Comparison of ENCODE assay signal across 8 mouse cellular contexts in genomic region chr7:127213485-127213884, GRCm38 (mm10). TPM values are rescaled to one million over a fixed set of nuclear protein-coding genes. Genes with fewer than 3 reads are reported as not detected.
A peak's percentile ranks its signal among the peaks of the same experiment; 100 is the strongest.
DNase-seq lines count a peak whose midpoint lies in the region; ATAC-seq and TF ChIP-seq lines count a peak whose summit lies in the region.

No protein-coding gene starts in this region.

- no peak overlapping the region for H3K4me2 ChIP-seq in midbrain, embryonic 14.5 days (ENCODE audit: low read length)
- H3K4me2 ChIP-seq in midbrain, embryonic 15.5 days, result no peak overlapping the region
- no peak overlapping the region for H3K4me2 ChIP-seq in forebrain, embryonic 15.5 days (replicated peaks)

- no peak overlapping the region for H3K27ac ChIP-seq in cerebellum, adult 2 months (ENCODE audit: insufficient read depth, low read length)
- no peak overlapping the region for H3K27ac ChIP-seq in midbrain, embryonic 14.5 days (replicated peaks; ENCODE audit: low read depth, low read length)
- no peak overlapping the region for H3K27ac ChIP-seq in midbrain, embryonic 15.5 days
- H3K27ac ChIP-seq in embryonic facial prominence, embryonic 10.5 days (replicated peaks), result no peak overlapping the region
- no peak overlapping the region for H3K27ac ChIP-seq in small intestine, adult 2 months (ENCODE audit: insufficient read depth, low read depth, low read length)
- H3K27ac ChIP-seq in forebrain, embryonic 15.5 days (replicated peaks), result no peak overlapping the region

- WGBS in cerebellum, adult 2 months, result 29% methylated on average over 7 of the region's 7 CpGs
- WGBS in midbrain, embryonic 14.5 days, result 37% methylated on average over 7 of the region's 7 CpGs
- WGBS in midbrain, embryonic 15.5 days, result 42% methylated on average over 7 of the region's 7 CpGs
- 35% methylated on average over 7 of the region's 7 CpGs for WGBS in embryonic facial prominence, embryonic 10.5 days
- 50% methylated on average over 7 of the region's 7 CpGs for WGBS in small intestine, adult 2 months
- 34% methylated on average over 7 of the region's 7 CpGs for WGBS in forebrain, embryonic 15.5 days

- H3K36me3 ChIP-seq in midbrain, embryonic 14.5 days (ENCODE audit: control insufficient read depth, insufficient read depth, low read length), result no peaks in the 10 kb centered on the region
- no peaks in the 10 kb centered on the region for H3K36me3 ChIP-seq in midbrain, embryonic 15.5 days (replicated peaks)
- no peaks in the 10 kb centered on the region for H3K36me3 ChIP-seq in embryonic facial prominence, embryonic 10.5 days (replicated peaks)
- H3K36me3 ChIP-seq in small intestine, adult 2 months (ENCODE audit: control insufficient read depth, insufficient read depth, low read length), result no peaks in the 10 kb centered on the region
- no peaks in the 10 kb centered on the region for H3K36me3 ChIP-seq in forebrain, embryonic 15.5 days

- ATAC-seq in midbrain, embryonic 14.5 days (ENCODE audit: low FRiP score, low TSS enrichment), result no peak
- no peak for ATAC-seq in midbrain, embryonic 15.5 days (replicated peaks)
- ATAC-seq in forebrain, embryonic 15.5 days (replicated peaks), result no peak

- no peak overlapping the region for H3K9ac ChIP-seq in midbrain, embryonic 14.5 days (replicated peaks; ENCODE audit: low read length)
- H3K9ac ChIP-seq in midbrain, embryonic 15.5 days, result no peak overlapping the region
- H3K9ac ChIP-seq in forebrain, embryonic 15.5 days (replicated peaks), result no peak overlapping the region

- no peak for TF ChIP-seq POLR2A in cerebellum, adult 2 months (IDR thresholded peaks at IDR 0.05; ENCODE audit: borderline replicate concordance, insufficient read depth, low read length)
- TF ChIP-seq POLR2A in small intestine, adult 2 months (IDR thresholded peaks at IDR 0.05; ENCODE audit: low read depth, low read length), result no peak

- peak in 1 of 2 experiments; percentile 53 for DNase-seq in cerebellum, adult 2 months
- no peak for DNase-seq in cerebellum, postnatal 4 days (ENCODE audit: low spot score in 2 of 2)
- peak; percentile 65 for DNase-seq in midbrain, embryonic 14.5 days
- DNase-seq in embryonic facial prominence, embryonic 10.5 days (ENCODE audit: low spot score), result peak; percentile 30
- DNase-seq in ovary, postnatal 36 days (ENCODE audit: low spot score), result no peak

- peak; percentile 61; the same call in 1 of the 2 replicates for TF ChIP-seq CTCF in cerebellum, adult 2 months (IDR thresholded peaks at IDR 0.05; ENCODE audit: borderline replicate concordance, insufficient read depth, low read depth, low read length)
- TF ChIP-seq CTCF in small intestine, adult 2 months (IDR thresholded peaks at IDR 0.05; ENCODE audit: extremely low read depth, insufficient read length, insufficient replicate concordance, low read depth, low read length), result peak; percentile 59; the same call in 1 of the 2 replicates

- H3K4me3 ChIP-seq in cerebellum, adult 2 months (replicated peaks; ENCODE audit: insufficient read depth, low read depth, low read length), result no peak overlapping the region
- no peak overlapping the region for H3K4me3 ChIP-seq in midbrain, embryonic 14.5 days (replicated peaks; ENCODE audit: low read depth, low read length)
- no peak overlapping the region for H3K4me3 ChIP-seq in midbrain, embryonic 15.5 days
- no peak overlapping the region for H3K4me3 ChIP-seq in embryonic facial prominence, embryonic 10.5 days
- no peak overlapping the region for H3K4me3 ChIP-seq in small intestine, adult 2 months (ENCODE audit: low read depth, low read length)
- no peak overlapping the region for H3K4me3 ChIP-seq in forebrain, embryonic 15.5 days

- H3K9me3 ChIP-seq in midbrain, embryonic 14.5 days (ENCODE audit: control insufficient read depth, low read length), result no peaks in the 10 kb centered on the region
- H3K9me3 ChIP-seq in midbrain, embryonic 15.5 days, result no peaks in the 10 kb centered on the region
- no peaks in the 10 kb centered on the region for H3K9me3 ChIP-seq in embryonic facial prominence, embryonic 10.5 days
- no peaks in the 10 kb centered on the region for H3K9me3 ChIP-seq in forebrain, embryonic 15.5 days

- H3K27me3 ChIP-seq in cerebellum, adult 2 months (ENCODE audit: control insufficient read depth, insufficient read depth, low read length), result no peaks in the 10 kb centered on the region
- H3K27me3 ChIP-seq in midbrain, embryonic 14.5 days (ENCODE audit: control insufficient read depth, insufficient read depth, low read length), result no peaks in the 10 kb centered on the region; the same call in 1 of the 2 replicates
- 0 out of 2 replicates have a peak, but pooled peaks cover 4% of the 10 kb centered on the region for H3K27me3 ChIP-seq in midbrain, embryonic 15.5 days (replicated peaks)
- H3K27me3 ChIP-seq in embryonic facial prominence, embryonic 10.5 days (replicated peaks; ENCODE audit: low read depth, poor library complexity, severe bottlenecking), result peaks cover 28% of the 10 kb centered on the region
- H3K27me3 ChIP-seq in small intestine, adult 2 months (ENCODE audit: control insufficient read depth, insufficient read depth, low read length), result no peaks in the 10 kb centered on the region
- H3K27me3 ChIP-seq in forebrain, embryonic 15.5 days, result no peaks in the 10 kb centered on the region

- no peaks in the 10 kb centered on the region for H3K4me1 ChIP-seq in cerebellum, adult 2 months (ENCODE audit: control insufficient read depth, insufficient read depth, low read length)
- peaks cover 8% of the 10 kb centered on the region for H3K4me1 ChIP-seq in midbrain, embryonic 14.5 days (ENCODE audit: control insufficient read depth, insufficient read depth, low read length)
- H3K4me1 ChIP-seq in midbrain, embryonic 15.5 days, result peaks cover 16% of the 10 kb centered on the region
- peaks cover 34% of the 10 kb centered on the region for H3K4me1 ChIP-seq in embryonic facial prominence, embryonic 10.5 days
- peaks cover 2% of the 10 kb centered on the region; the same call in 1 of the 2 replicates for H3K4me1 ChIP-seq in small intestine, adult 2 months (ENCODE audit: control insufficient read depth, insufficient read depth, insufficient read length, low read length)
- H3K4me1 ChIP-seq in forebrain, embryonic 15.5 days, result peaks cover 11% of the 10 kb centered on the region

RNA-seq across cellular contexts. Expression of gene Mylpf, which starts 4.8 kb away (rescaled TPM):
- polyA plus RNA-seq in cerebellum, adult 2 months (2012; rRNA removed), result 1.6 and 3.0 TPM in 2 replicates
- polyA plus RNA-seq in midbrain, embryonic 14.5 days (2014; fragmentation: Nextera tagmentation; extraction: Ambion mirVana), result 4.3 and 4.5 TPM in 2 replicates
- polyA plus RNA-seq in midbrain, embryonic 15.5 days (2015; fragmentation: Nextera tagmentation; extraction: Ambion mirVana), result 3.9 and 5.0 TPM in 2 replicates
- polyA plus RNA-seq in embryonic facial prominence, embryonic 10.5 days (2016; fragmentation: Nextera tagmentation; extraction: Ambion mirVana), result 9.3 and 10.7 TPM in 2 replicates
- 0.74 and 1.3 TPM in 2 replicates for polyA plus RNA-seq in small intestine, adult 2 months (2012; rRNA removed)
- 6.1 and 6.3 TPM in 2 replicates for polyA plus RNA-seq in forebrain, embryonic 15.5 days (2015; fragmentation: Nextera tagmentation; extraction: Ambion mirVana)

RNA-seq across cellular contexts. Expression of gene Tbc1d10b, which starts 5.2 kb away (rescaled TPM):
- polyA plus RNA-seq in cerebellum, adult 2 months (2012; rRNA removed), result 72.4 and 83.9 TPM in 2 replicates
- 24.6 and 27.6 TPM in 2 replicates for polyA plus RNA-seq in midbrain, embryonic 14.5 days (2014; fragmentation: Nextera tagmentation; extraction: Ambion mirVana)
- polyA plus RNA-seq in midbrain, embryonic 15.5 days (2015; fragmentation: Nextera tagmentation; extraction: Ambion mirVana), result 39.6 and 44.8 TPM in 2 replicates
- polyA plus RNA-seq in embryonic facial prominence, embryonic 10.5 days (2016; fragmentation: Nextera tagmentation; extraction: Ambion mirVana), result 31.3 and 34.4 TPM in 2 replicates
- polyA plus RNA-seq in small intestine, adult 2 months (2012; rRNA removed), result 17.5 and 44.1 TPM in 2 replicates
- 33.6 and 35.1 TPM in 2 replicates for polyA plus RNA-seq in forebrain, embryonic 15.5 days (2015; fragmentation: Nextera tagmentation; extraction: Ambion mirVana)

RNA-seq across cellular contexts. Expression of gene Cd2bp2, which starts 17.6 kb away (rescaled TPM):
- 101 and 103 TPM in 2 replicates for polyA plus RNA-seq in cerebellum, adult 2 months (2012; rRNA removed)
- polyA plus RNA-seq in midbrain, embryonic 14.5 days (2014; fragmentation: Nextera tagmentation; extraction: Ambion mirVana), result 59.5 and 81.1 TPM in 2 replicates
- 82.1 and 82.6 TPM in 2 replicates for polyA plus RNA-seq in midbrain, embryonic 15.5 days (2015; fragmentation: Nextera tagmentation; extraction: Ambion mirVana)
- 89.9 and 93.4 TPM in 2 replicates for polyA plus RNA-seq in embryonic facial prominence, embryonic 10.5 days (2016; fragmentation: Nextera tagmentation; extraction: Ambion mirVana)
- 7.6 and 13.9 TPM in 2 replicates for polyA plus RNA-seq in small intestine, adult 2 months (2012; rRNA removed)
- polyA plus RNA-seq in forebrain, embryonic 15.5 days (2015; fragmentation: Nextera tagmentation; extraction: Ambion mirVana), result 86.7 and 91.5 TPM in 2 replicates

RNA-seq across cellular contexts. Expression of gene Zfp553, which starts 19.4 kb away (rescaled TPM):
- polyA plus RNA-seq in cerebellum, adult 2 months (2012; rRNA removed), result 16.6 and 17.6 TPM in 2 replicates
- polyA plus RNA-seq in midbrain, embryonic 14.5 days (2014; fragmentation: Nextera tagmentation; extraction: Ambion mirVana), result 31.9 and 39.7 TPM in 2 replicates
- 63.7 and 64.1 TPM in 2 replicates for polyA plus RNA-seq in midbrain, embryonic 15.5 days (2015; fragmentation: Nextera tagmentation; extraction: Ambion mirVana)
- 73.5 and 75.8 TPM in 2 replicates for polyA plus RNA-seq in embryonic facial prominence, embryonic 10.5 days (2016; fragmentation: Nextera tagmentation; extraction: Ambion mirVana)
- 4.9 and 8.1 TPM in 2 replicates for polyA plus RNA-seq in small intestine, adult 2 months (2012; rRNA removed)
- polyA plus RNA-seq in forebrain, embryonic 15.5 days (2015; fragmentation: Nextera tagmentation; extraction: Ambion mirVana), result 70.7 and 71.5 TPM in 2 replicates

RNA-seq across cellular contexts. Expression of gene Sept1, which starts 19.4 kb away (rescaled TPM):
- 11.3 and 12.5 TPM in 2 replicates for polyA plus RNA-seq in cerebellum, adult 2 months (2012; rRNA removed)
- polyA plus RNA-seq in midbrain, embryonic 14.5 days (2014; fragmentation: Nextera tagmentation; extraction: Ambion mirVana), result 11.6 and 13.6 TPM in 2 replicates
- 17.0 and 18.2 TPM in 2 replicates for polyA plus RNA-seq in midbrain, embryonic 15.5 days (2015; fragmentation: Nextera tagmentation; extraction: Ambion mirVana)
- polyA plus RNA-seq in embryonic facial prominence, embryonic 10.5 days (2016; fragmentation: Nextera tagmentation; extraction: Ambion mirVana), result 27.3 and 30.0 TPM in 2 replicates
- polyA plus RNA-seq in small intestine, adult 2 months (2012; rRNA removed), result 14.3 and 34.1 TPM in 2 replicates
- polyA plus RNA-seq in forebrain, embryonic 15.5 days (2015; fragmentation: Nextera tagmentation; extraction: Ambion mirVana), result 21.8 and 27.8 TPM in 2 replicates

Comparison
In these comparisons a context has a peak if more than half of its experiments do, and no peak if none do; other contexts are left out.
1. DNase-seq: peak in midbrain, embryonic 14.5 days (single experiment) and embryonic facial prominence, embryonic 10.5 days (single experiment); none in cerebellum, postnatal 4 days (0 of 2) and ovary, postnatal 36 days (single experiment).